Mouse (Mus musculus): ENCODE measurements around the gene Adgre5. TPM values are rescaled to one million over a fixed set of nuclear protein-coding genes. Genes with fewer than 3 reads are reported as not detected.

Adgre5 gene
- polyA plus RNA-seq, 1 experiment from 2014 or later: 40.2 TPM

DNA sequence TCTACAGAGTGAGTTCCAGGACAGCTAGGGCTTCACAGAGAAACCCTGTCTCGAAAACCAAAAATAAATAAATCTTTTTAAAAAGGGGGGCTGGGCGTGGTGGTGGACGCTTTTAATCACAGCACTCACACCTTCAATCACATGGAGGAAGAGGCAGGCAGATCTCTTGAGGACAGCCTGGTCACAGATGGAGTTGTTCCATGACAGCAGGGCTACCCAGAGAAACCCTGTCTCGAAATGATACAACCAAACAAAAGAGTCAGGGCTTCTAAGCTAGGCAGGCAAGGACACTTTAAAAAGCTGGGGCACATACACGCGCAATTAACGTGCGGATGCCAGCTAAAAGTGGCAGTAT lies 26.5 kb downstream of the Adgre5 start:
- Histone ChIP-seq H3K27ac (ENCODE audit: low read depth) (no peak overlapping the region), H3K4me2 (ENCODE audit: low read length) (peak overlapping the region; percentile 97)

DNA sequence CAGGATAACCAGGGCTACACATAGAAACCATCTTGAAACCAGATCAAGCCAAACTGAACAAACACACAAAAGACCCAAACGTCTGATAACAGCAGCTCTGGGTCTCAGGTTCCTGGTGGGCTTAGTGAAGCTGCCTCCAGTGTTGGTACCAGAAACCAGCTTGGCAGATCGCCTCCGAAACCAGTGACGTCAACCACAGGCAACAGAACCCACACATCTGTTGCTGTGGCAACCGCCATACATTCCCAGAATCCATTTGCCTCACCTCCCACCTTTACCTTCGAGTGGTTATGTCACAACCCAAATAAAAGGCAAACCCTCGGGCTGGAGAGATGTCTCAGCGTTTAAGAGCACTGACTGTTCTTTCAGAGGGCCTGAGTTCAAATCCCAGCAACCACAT lies 33.6 kb downstream of the Adgre5 start:
- Histone ChIP-seq H3K27me3 (replicated peaks; ENCODE audit: control insufficient read depth, insufficient read depth, low read length) (no peaks in the 10 kb centered on the region), H3K4me3 (ENCODE audit: low read depth, low read length) (no peak overlapping the region), H3K9ac (ENCODE audit: low read length) (no peak overlapping the region), H3K36me3 (ENCODE audit: control insufficient read depth, insufficient read depth, low read length) (no peaks in the 10 kb centered on the region), H3K9me3 (ENCODE audit: control insufficient read depth, low read length) (no peaks in the 10 kb centered on the region), H3K27ac (ENCODE audit: low read depth) (no peak overlapping the region), H3K4me2 (ENCODE audit: low read length) (no peak overlapping the region), H3K4me1 (replicated peaks; ENCODE audit: control insufficient read depth, insufficient read depth, low read length) (no peaks in the 10 kb centered on the region)
- 67% methylated on average over 8 of the region's 8 CpGs for WGBS
- no peak for ATAC-seq (replicated peaks; ENCODE audit: low FRiP score, low TSS enrichment, low read depth)
- DNase-seq (ENCODE audit: low spot score): no peak

More for the DNA sequence above, 26.5 kb downstream of the Adgre5 start:
- Histone ChIP-seq H3K9me3 (ENCODE audit: control insufficient read depth, low read length) (no peaks in the 10 kb centered on the region), H3K36me3 (ENCODE audit: control insufficient read depth, insufficient read depth, low read length) (peaks cover 8% of the 10 kb centered on the region), H3K4me1 (replicated peaks; ENCODE audit: control insufficient read depth, insufficient read depth, low read length) (peaks cover 16% of the 10 kb centered on the region), H3K4me3 (ENCODE audit: low read depth, low read length) (peak overlapping the region; percentile 95), H3K27me3 (replicated peaks; ENCODE audit: control insufficient read depth, insufficient read depth, low read length) (no peaks in the 10 kb centered on the region), H3K9ac (ENCODE audit: low read length) (no peak overlapping the region; the same call in 1 of the 2 replicates)
- no peak for DNase-seq (ENCODE audit: low spot score)
- WGBS: 15% methylated on average over 8 of the region's 8 CpGs
- peak; percentile 29 for ATAC-seq (replicated peaks; ENCODE audit: low FRiP score, low TSS enrichment, low read depth)

DNA sequence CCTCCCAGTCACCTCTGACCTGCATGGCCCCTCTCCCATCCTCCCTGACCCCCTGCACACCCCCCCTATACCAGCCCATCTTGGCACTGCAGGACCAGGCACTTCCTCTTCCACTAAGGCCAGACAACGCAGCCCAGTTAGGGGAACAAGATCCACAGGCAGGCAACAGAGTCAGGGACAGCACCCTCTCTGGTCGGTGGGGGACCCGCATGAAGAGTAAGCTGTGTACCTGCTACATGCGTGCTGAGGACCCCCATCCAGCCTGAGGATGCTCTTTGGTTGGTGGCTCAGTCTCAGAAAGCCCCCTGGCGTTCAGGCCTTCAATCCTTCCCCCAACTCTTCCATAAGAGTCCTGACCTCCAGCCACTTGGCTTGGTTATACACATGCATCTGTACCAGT lies 34.7 kb downstream of the Adgre5 start:
- 66% methylated on average over 5 of the region's 5 CpGs for WGBS
- Histone ChIP-seq H3K4me3 (ENCODE audit: low read depth, low read length) (no peak overlapping the region), H3K36me3 (ENCODE audit: control insufficient read depth, insufficient read depth, low read length) (no peaks in the 10 kb centered on the region), H3K9me3 (ENCODE audit: control insufficient read depth, low read length) (no peaks in the 10 kb centered on the region), H3K4me2 (ENCODE audit: low read length) (no peak overlapping the region), H3K9ac (ENCODE audit: low read length) (no peak overlapping the region), H3K4me1 (replicated peaks; ENCODE audit: control insufficient read depth, insufficient read depth, low read length) (no peaks in the 10 kb centered on the region), H3K27ac (ENCODE audit: low read depth) (no peak overlapping the region), H3K27me3 (replicated peaks; ENCODE audit: control insufficient read depth, insufficient read depth, low read length) (no peaks in the 10 kb centered on the region)
- ATAC-seq (replicated peaks; ENCODE audit: low FRiP score, low TSS enrichment, low read depth) (no peak), DNase-seq (ENCODE audit: low spot score) (no peak)

DNA sequence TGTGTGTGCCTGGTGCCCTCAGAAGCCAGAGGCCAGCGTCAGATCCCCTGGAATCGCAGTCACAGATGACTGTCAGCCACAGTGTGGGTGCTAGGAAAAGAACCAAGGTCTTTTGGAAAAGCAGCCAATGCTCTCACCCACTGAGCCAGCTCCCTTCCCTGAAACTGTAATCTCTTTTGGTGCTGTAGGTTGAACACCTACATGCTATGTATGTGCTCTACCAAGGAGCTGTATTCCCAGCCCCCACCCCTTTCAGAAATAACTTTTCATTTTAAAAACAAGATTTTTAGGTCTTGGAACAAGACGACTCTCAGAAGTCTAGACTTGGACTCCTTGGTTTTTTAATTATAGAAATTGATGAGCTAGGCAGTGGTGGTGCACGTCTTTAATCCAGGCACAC lies 37.7 kb downstream of the Adgre5 start:
- no peak for ATAC-seq (replicated peaks; ENCODE audit: low FRiP score, low TSS enrichment, low read depth)
- WGBS: 89% methylated on average over 4 of the region's 4 CpGs

GRCm38 (mm10) chr8:83700423-83701085 lies 40.6 kb downstream of the Adgre5 start:
- no peaks in the 10 kb centered on the region for H3K36me3 ChIP-seq (ENCODE audit: control insufficient read depth, insufficient read depth, low read length)
- 80% methylated on average over 9 of the region's 9 CpGs for WGBS
- ATAC-seq (replicated peaks; ENCODE audit: low FRiP score, low TSS enrichment, low read depth): no peak
- no peak overlapping the region for H3K4me3 ChIP-seq (ENCODE audit: low read depth, low read length)
- no peak overlapping the region for H3K9ac ChIP-seq (ENCODE audit: low read length)
- no peak overlapping the region for H3K27ac ChIP-seq (ENCODE audit: low read depth)
- no peaks in the 10 kb centered on the region for H3K27me3 ChIP-seq (replicated peaks; ENCODE audit: control insufficient read depth, insufficient read depth, low read length)
- DNase-seq (ENCODE audit: low spot score): no peak
- H3K4me2 ChIP-seq (ENCODE audit: low read length): no peak overlapping the region
- H3K4me1 ChIP-seq (replicated peaks; ENCODE audit: control insufficient read depth, insufficient read depth, low read length): peaks cover 28% of the 10 kb centered on the region
- H3K9me3 ChIP-seq (ENCODE audit: control insufficient read depth, low read length): no peaks in the 10 kb centered on the region

More for the DNA sequence above, 37.7 kb downstream of the Adgre5 start:
- Histone ChIP-seq H3K4me3 (ENCODE audit: low read depth, low read length) (no peak overlapping the region), H3K9me3 (ENCODE audit: control insufficient read depth, low read length) (no peaks in the 10 kb centered on the region), H3K9ac (ENCODE audit: low read length) (no peak overlapping the region), H3K27me3 (replicated peaks; ENCODE audit: control insufficient read depth, insufficient read depth, low read length) (no peaks in the 10 kb centered on the region), H3K36me3 (ENCODE audit: control insufficient read depth, insufficient read depth, low read length) (no peaks in the 10 kb centered on the region), H3K4me1 (replicated peaks; ENCODE audit: control insufficient read depth, insufficient read depth, low read length) (peaks cover 11% of the 10 kb centered on the region; the same call in 1 of the 2 replicates), H3K4me2 (ENCODE audit: low read length) (no peak overlapping the region), H3K27ac (ENCODE audit: low read depth) (no peak overlapping the region)
- DNase-seq (ENCODE audit: low spot score): no peak

DNA sequence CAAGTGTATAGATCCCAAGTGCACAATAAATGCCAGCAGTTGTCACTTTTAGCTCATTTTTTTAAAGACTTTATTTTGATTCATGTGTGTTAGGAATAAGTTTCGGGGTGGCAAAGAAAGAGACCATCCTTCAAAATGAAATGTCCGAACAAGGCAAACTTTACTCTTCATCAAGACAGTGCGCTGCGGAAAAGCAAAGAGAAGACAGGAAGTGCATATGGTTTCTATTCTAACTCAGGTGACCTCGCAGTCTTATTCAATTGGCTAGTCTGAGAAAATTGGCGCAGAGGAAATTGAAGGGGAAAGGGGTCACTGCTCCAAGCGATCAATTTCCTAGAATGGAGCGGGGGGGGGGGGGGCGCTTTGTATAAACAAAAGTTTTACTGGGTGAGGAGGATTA lies 41.6 kb downstream of the Adgre5 start:
- peak overlapping the region; percentile 86 for H3K9ac ChIP-seq (ENCODE audit: low read length)
- H3K27ac ChIP-seq (ENCODE audit: low read depth): peak overlapping the region; percentile 75
- no peaks in the 10 kb centered on the region for H3K9me3 ChIP-seq (ENCODE audit: control insufficient read depth, low read length)
- H3K36me3 ChIP-seq (ENCODE audit: control insufficient read depth, insufficient read depth, low read length): no peaks in the 10 kb centered on the region
- H3K4me2 ChIP-seq (ENCODE audit: low read length): peak overlapping the region; percentile 97
- DNase-seq (ENCODE audit: low spot score) (no peak), ATAC-seq (replicated peaks; ENCODE audit: low FRiP score, low TSS enrichment, low read depth) (no peak)
- H3K4me3 ChIP-seq (ENCODE audit: low read depth, low read length): peak overlapping the region; percentile 85
- 19% methylated on average over 9 of the region's 9 CpGs for WGBS
- peaks cover 30% of the 10 kb centered on the region for H3K4me1 ChIP-seq (replicated peaks; ENCODE audit: control insufficient read depth, insufficient read depth, low read length)
- H3K27me3 ChIP-seq (replicated peaks; ENCODE audit: control insufficient read depth, insufficient read depth, low read length): no peaks in the 10 kb centered on the region

- no peaks in the 10 kb centered on the region for H3K9me3 ChIP-seq (ENCODE audit: control insufficient read depth, low read length)
- H3K4me1 ChIP-seq (replicated peaks; ENCODE audit: control insufficient read depth, insufficient read depth, low read length): peaks cover 31% of the 10 kb centered on the region
- peak within 1 kb of the TSS; percentile 75 for H3K27ac ChIP-seq (ENCODE audit: low read depth)
- H3K27me3 ChIP-seq (replicated peaks; ENCODE audit: control insufficient read depth, insufficient read depth, low read length): no peaks in the 10 kb centered on the region
- ATAC-seq (replicated peaks; ENCODE audit: low FRiP score, low TSS enrichment, low read depth): peak; percentile 90
- H3K4me3 ChIP-seq (ENCODE audit: low read depth, low read length): peak within 1 kb of the TSS; percentile 85
- H3K4me2 ChIP-seq (ENCODE audit: low read length): peak within 1 kb of the TSS; percentile 97
- DNase-seq (ENCODE audit: low spot score): peak; percentile 88
- no peaks in the 10 kb centered on the region for H3K36me3 ChIP-seq (ENCODE audit: control insufficient read depth, insufficient read depth, low read length)
- peak within 1 kb of the TSS; percentile 86 for H3K9ac ChIP-seq (ENCODE audit: low read length)
- WGBS: under 1% methylated on average over 73 of the region's 85 CpGs
Observed at GRCm38 (mm10) chr8:83698661-83699453, 42.3 kb downstream of the Adgre5 start, which contains the start of gene Pkn1. Pkn1 (minus strand) TSS chr8:83699179.

DNA sequence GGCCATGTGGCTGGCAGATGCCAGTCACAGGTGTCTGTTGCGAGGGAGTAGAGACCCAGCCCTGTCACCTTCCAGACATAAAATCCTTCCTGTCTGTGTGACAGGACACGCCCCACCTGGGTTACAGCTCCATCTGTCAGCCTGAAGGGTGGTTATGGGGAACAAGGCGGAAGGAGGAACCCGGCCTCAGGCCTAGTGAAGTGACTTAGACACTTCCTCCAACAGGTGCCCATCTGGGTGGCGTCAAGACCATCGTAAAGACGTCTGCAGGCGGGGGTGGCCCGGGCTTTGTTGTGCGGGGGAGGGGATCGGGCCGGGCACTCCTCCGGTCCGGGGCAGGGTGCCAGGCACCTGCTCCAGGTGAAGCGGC lies 42.9 kb downstream of the Adgre5 start:
- DNase-seq (ENCODE audit: low spot score) (no peak), ATAC-seq (replicated peaks; ENCODE audit: low FRiP score, low TSS enrichment, low read depth) (peak; percentile 37)
- H3K9me3 ChIP-seq (ENCODE audit: control insufficient read depth, low read length): no peaks in the 10 kb centered on the region
- no peaks in the 10 kb centered on the region for H3K36me3 ChIP-seq (ENCODE audit: control insufficient read depth, insufficient read depth, low read length)
- peak overlapping the region; percentile 75 for H3K27ac ChIP-seq (ENCODE audit: low read depth)
- H3K4me3 ChIP-seq (ENCODE audit: low read depth, low read length): peak overlapping the region; percentile 85
- no peaks in the 10 kb centered on the region for H3K27me3 ChIP-seq (replicated peaks; ENCODE audit: control insufficient read depth, insufficient read depth, low read length)
- peak overlapping the region; percentile 86 for H3K9ac ChIP-seq (ENCODE audit: low read length)
- 6% methylated on average over 15 of the region's 15 CpGs for WGBS
- H3K4me2 ChIP-seq (ENCODE audit: low read length): peak overlapping the region; percentile 97
- peaks cover 31% of the 10 kb centered on the region for H3K4me1 ChIP-seq (replicated peaks; ENCODE audit: control insufficient read depth, insufficient read depth, low read length)
